Mouse (Mus musculus) CH12.LX (cell line): ENCODE data around the gene Rtn4rl1.

Source experiments
- CHD2 ChIP-seq: IDR thresholded peaks from 2 replicates; pipeline ENCODE4 v1.6.1; 2011; ENCODE audit warnings: low read length, improper control_type of control experiment
- MYC ChIP-seq: IDR thresholded peaks from 2 replicates; pipeline ENCODE4 v1.6.1; 2011; ENCODE audit warnings: low read depth, mild to moderate bottlenecking, improper control_type of control experiment, low read length
- POLR2A ChIP-seq: IDR thresholded peaks from 2 replicates; pipeline ENCODE4 v1.6.1; 2011; ENCODE audit warnings: low read depth, mild to moderate bottlenecking, improper control_type of control experiment, low read length
- UBTF ChIP-seq: IDR thresholded peaks from 2 replicates; pipeline ENCODE4 v1.6.1; 2012; ENCODE audit warnings: low read depth, mild to moderate bottlenecking, inconsistent platforms, low read length, improper control_type of control experiment, moderate library complexity

DNA sequence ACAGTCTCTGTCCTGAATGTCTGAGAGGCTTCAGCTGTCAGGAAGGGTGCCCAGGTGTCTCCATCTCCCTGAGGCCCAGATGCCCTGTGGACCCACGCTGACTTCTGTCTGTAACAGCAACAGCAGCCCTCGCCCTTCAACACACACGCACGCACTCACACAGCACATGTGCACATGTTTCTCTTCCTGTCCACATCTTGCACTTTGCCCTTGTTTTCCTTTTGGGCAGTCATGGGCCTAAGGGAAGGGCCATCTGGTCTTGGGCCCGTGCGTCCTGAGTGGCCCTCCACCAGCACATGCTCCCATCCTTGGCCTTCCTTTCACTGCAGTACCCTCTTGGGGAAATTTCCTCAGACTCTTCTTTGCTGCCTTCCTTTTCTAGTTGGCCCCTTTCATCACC lies 30.2 kb upstream of the Rtn4rl1 start:
- no peak for TF ChIP-seq POLR2A
- no peak for TF ChIP-seq UBTF
- no peak for TF ChIP-seq MYC
- TF ChIP-seq CHD2: no peak
